Mouse (Mus musculus) forelimb bud, embryonic 11.5 days (tissue): ENCODE measurements around the gene Ajm1.
"Not testable (repeated sequence)": the region's sequence is repeated elsewhere in the genome, so short reads cannot be mapped to it uniquely, and the experiment has no call there.

Experiments
- DNase-seq: peaks from one replicate; pipeline ENCODE4 v3.0.0-alpha.2; 2012; ENCODE audit warnings: low read depth, low spot score

The Ajm1 gene

DNA sequence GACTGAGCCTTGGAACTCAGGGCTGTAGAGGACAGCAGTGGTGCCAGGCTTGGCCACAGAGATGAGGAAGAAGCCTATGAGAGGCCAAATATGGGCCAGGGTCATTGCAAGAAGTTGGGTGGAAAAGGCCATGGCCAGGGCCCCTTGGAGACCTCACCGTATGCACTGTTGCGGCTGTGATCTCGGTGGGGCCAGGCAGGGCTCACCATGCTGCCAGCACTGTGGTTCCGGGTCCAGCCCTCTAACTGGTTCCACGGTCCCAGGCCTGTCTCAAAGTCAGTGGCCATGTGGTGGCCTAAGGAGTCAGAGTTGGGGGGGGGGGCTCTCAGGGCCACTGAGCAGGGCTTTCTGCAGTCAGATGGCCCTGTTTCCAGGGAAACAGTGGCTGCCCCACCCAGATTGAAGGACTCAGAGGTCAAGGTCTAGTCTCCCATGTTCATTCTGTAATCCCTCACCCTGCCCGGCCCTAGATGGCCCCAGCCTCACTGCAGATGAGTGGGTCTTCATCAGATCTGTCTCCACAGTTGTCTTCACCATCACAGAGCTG, 13.0 kb downstream of the Ajm1 start:
- DNase-seq: no peak

DNA sequence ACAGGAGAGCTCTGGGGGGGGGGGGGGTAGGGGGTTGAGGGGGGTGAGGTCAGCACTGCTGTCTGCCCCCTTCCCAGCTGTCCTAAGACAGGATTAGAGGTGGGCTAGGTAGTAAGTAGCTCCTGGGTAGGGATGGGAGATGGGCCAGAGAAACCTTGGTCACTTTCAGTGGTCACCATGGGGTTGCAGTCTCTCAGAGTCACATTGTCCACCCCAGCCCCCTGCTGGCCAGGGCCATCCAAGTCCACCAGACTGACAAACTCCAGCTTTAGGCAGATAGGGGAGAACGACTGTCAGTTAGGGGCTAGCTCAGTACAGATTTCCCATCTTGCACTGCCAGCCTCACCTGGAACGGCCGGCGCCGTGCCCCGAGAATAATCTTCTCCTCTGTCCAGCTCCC, 15.0 kb downstream of the Ajm1 start:
- DNase-seq: no peak

DNA sequence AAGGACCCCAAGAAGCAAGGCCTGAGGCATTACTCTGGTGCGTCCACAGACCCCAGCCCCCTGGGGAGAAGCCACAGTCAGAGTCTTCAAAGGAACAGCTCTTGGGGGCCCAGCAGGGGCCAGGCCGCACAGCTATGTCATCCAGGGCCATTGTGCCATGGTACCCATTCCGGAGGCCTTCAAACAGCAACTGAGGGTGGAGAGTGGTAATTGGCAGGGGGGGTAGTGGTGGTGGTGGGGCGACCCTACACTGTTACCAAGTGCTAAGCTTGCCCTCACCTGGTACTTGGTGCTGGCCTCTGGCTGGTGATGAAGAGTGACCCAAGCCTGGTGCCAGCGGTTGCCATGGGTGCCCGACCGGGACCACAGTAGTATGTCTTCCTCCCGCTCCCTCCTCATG, 15.8 kb downstream of the Ajm1 start:
- no peak for DNase-seq

DNA sequence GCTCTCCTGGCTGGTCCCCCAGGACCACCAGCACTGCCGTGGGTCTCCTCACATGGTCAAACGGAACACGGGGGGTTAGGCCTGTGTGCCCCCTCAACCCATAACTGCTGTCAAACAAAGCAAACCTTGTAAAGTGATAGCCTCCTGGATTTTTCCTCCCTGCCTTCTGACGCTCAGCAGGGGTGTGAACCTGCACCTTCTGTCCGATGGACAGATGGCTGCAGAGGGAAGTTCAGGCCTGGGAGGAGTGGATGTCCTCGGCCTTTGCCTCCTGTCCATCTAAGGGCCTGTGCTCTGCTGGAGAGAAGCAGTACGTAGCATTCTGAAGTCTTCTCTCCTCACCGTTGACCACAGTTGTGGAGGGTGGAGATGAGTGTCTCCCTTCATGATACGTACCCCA, 19.6 kb downstream of the Ajm1 start:
- DNase-seq: no peak

DNA sequence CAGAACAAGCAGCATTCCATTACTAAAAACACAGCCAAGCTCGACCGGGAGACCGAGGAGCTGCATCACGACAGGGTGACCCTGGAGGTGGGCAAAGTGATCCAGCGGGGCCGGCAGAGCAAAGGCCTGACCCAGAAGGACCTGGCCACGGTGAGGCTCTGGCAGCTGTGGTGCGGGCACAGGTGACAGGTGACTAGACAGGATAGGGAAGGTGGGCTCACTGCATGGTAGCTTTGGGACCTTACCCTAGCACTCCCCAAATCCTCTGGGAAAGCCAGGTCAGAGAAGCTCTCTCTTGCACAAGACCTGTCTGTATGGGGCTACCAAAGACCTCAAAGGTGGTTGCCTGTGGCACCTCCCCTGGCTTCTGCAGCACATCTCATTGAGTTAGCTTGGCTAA, 21.0 kb downstream of the Ajm1 start:
- DNase-seq: no peak

DNA sequence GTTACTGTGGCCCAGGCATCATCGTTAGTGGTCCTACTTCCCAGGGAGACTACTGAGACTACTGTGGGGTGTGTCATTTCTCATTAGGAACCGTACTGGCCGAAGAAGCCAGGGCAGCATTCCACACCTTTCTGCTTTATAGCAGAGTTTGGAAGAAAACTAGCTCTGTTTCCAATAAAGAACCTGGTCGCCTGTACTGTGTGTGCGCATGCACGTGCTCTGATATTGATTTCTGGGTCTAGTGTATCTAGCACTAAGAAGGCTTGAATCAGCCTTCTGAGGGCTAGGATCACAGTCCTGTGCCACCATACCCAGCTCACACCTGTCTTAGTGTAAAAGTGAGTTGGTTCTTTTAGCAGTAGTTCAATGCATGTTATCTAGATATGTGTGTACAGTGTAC, 22.8 kb downstream of the Ajm1 start:
- no peak for DNase-seq

DNA sequence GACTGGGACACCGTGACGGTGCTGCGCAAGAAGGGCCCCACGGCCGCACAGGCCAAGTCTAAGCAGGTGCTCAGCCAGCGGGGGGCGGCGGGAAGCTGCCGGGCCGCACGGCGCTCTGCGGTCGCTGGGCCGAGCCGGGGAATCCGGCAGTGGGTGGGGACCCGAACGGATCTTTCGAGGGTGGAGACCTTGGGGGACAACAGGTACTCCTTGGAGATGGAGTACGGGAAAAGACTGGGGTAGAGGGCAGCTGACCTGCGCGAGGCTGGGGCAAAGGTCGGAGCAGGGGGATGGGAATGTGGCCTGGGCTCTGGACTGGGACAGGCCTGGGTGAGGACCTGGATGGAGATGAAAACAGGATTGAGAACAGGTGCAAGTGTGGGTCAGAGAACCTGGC, 23.6 kb downstream of the Ajm1 start:
- DNase-seq: no peak

DNA sequence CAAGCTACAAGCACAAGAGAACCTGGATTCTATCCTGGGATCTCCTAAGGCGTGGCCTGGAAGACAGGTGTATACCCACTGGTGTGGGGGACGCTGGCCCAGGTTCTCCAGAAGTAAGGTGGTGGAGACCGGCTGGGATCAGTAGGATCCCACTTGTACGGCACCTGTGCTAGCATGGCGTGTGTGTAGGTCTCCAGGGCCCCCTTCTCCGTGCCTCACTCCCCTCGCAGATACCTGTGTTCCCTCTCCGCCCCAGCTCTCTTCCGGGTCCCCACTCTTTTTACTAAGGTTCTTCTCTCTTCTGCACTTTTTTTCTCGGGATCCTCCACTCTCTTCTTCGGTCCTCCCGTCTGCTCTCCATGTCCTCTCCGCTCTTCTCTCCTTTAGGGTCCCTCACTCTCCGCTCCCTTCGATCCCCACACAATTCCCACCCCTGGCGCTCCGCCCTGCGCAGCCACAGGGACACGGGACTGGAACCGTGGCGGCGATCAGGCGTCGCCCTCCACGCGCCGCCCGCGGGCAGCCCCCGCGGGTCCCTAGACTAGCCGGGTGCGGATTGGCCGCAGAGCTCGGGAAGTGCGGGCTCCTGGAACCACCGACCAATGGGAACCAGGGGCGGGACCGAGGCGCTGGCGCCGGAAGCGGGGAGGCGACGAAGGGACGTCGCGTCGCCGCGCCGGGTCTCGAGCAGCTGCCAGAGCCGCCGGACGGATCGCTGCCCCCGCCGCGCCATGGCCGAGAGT, 24.2 kb downstream of the Ajm1 start, which contains the start of gene Edf1:
Edf1 (plus strand) TSS at position 627 of the 743 bp plus-strand sequence.
- DNase-seq: peak; percentile 88

DNA sequence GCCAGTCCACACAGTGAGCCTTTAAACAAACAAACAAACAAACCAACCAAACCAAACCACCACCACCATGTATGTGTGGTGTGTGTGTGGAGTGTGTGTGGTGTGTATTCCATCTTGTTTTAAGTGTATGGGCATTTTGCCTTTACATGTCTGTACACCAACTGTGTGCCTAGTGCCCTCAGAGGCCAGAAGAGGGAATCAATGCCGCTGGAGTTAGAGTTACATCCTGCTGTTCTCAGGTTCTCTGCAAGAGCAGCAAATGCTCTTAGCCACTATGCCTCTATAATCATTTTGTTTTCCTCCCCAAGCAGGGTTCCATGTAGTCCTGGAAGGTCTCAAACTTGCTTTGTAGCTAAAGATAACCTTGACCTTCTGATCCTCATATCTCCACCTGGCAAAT, 25.3 kb downstream of the Ajm1 start:
- DNase-seq: no peak

DNA sequence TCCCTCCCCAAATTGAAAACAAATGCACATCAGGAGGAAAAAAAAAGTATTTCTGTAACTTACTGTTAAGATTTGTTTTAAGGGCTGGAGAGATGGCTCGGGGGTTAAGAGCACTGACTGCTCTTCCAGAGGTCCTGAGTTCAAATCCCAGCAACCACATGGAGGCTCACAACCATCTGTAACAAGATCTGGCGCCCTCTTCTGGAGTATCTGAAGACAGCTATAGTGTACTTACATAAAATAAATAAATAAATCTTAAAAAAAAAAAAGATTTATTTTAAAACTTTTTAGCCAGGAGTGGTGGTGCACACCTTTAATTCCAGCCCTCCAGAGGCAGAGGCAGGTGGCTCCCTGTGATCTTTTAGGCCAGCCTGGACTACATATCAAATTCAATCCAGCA, 26.1 kb downstream of the Ajm1 start:
- DNase-seq: not testable (repeated sequence)

DNA sequence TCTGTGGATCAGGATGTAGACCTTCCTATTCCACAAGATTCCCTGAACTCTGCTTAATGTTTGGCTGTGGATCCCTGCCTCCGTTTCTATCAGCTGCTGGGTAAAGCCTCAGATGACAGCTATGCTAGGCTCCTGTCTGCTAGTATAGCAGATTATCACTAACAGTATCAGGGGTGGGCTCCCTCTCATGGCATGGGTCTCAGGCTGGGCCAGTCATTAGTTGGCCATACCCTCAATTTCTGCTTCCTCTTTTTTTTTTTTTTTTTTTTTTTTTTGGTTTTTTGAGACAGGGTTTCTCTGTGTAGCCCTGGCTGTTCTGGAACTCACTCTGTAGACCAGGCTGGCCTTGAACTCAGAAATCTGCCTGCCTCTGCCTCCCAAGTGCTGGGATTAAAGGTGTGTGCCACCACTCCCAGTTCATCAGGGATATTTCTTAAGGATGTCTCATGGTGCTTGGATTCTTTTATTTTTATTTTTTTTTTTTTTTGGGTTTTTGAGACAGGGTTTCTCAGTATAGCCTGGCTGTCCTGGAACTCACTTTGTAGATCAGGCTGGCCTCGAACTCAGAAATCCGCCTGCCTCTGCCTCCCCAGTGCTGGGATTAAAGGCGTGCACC, 28.3 kb downstream of the Ajm1 start:
- DNase-seq: not testable (repeated sequence)

DNA sequence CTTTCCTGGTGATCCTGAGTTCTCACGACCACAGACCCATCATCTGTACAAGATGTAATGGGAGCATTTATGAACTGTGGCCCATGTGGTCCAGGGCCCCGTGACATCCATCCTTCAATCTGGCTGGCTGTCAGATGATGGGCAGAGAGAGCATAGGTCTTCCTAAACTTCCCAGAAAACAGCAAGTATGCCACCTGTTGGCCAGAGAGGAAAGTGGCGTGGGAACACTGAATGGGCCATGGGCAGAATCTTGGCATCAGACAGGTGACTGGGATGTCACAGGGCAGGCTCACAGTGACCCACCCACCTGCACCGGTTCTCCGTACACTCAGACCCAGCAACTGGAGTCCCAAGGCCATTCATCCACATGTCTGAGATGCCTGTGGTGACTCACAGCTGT, 30.4 kb downstream of the Ajm1 start:
- no peak for DNase-seq

DNA sequence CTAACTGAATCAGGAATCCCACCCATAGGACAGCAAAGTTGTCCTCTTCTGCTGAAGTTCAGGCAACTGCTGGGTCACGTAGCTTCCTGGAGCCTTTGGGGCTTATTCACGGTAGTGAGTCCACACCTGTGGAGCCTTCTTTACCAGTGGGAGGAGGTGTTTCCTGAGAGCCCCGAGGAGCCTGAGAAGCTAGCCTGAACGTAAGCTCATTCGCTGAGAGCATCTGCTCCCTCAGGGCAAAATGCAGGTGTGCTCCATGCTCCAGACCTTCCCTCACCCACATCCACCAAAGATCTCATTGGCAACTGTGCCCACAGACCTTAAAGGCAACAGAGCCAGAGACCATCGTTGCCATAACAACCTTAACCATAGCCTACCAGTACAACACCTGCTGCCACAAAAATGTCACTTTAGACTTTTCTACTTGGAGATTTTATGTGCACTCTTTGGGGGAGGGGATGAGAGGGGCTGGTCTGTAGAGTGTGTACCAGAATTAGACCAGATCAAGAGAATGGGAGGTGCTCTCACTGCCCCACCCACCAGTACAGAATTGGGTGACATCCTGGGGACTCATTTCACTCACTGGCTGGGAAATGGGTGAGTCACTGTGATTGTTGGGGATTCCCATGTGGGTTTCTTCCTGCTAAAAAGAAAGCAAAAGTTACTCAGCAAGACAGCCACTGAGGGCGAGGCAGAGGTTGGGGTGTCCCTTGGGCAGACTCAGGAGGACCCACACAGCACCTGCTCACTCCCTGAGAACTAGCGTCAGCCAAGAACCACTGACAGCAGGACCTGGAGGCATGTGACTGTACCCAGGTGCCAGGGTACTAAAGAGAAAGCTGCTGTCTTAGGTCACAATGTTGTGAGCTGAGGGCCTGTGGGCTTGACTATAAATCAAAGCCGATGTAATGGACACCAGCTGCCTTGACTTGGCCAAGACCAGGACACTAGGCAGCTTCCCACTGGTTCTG, 32.3 kb downstream of the Ajm1 start:
- DNase-seq: no peak

DNA sequence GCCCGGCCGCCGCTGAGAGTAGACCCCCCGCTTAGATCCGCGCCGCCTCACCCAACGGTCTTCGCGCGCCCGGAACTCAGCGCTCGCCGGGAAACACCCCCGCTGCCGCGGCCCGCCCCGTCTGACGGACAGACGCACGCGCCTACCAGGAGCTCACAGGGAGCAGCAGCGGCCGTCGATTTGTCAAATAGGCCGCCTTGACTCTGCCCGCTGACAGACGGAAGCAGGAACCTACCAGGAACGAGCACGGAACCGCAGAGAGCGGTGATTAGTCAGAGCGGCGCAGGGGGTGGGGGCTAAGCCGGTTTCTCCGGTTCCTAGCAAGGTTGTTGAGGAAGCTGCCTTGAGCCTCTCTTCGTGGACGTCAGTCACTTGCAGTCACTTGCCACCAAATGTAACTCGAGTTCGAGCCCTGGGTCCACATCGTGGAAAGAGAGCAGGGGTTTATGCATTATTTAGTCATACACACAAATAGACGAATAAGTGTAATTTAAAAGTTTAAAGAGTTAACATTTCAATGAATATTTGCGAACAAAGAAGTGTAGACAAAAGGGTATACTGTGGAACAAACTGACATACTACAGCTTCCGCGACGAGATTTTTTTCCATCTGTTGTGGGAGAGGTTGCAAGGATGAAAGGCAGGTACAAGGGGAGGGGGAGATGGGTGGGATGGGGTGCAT, 34.6 kb downstream of the Ajm1 start, which contains the start of gene Traf2:
Traf2 (minus strand) TSS at position 130 of the 681 bp plus-strand sequence.
- peak; percentile 99 for DNase-seq

DNA sequence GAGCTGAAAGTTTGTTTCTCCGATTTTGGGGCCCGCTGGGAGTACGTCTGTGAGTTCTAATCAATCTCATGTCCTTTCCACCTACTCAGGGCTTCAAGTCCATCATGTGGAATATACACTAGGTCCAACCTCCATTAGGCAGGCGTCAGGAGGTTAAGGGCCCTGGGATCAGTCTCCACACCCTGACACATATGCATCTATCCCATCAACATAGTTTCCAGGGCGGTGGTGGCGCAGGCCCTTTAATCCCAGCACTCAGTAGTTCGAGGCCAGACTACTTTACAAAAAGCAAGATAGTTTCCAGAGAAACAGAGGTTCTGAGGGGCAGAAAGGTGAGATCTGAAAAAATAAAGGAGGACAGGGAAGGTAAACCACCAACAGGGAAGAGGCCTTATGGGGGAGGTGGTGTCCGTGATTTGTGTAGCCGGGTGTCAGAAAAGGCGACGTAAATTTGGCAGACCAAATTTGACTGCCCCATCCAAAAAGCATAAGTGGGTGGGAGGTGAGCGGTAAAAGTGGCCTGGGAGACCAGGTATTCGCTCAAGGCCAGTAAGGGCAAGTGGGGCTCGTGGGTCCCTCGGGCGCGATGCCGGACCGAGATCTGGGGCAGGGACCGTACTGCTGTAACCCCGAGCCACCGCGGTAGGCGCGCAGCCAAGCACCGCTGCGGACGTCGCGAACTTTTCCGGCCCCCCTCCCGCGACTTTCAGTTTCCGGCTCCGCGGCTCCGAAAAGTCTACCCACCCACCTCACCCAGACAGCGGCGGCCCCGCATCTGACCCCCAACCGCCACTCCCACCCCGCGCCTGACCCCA, 35.4 kb downstream of the Ajm1 start:
- no peak for DNase-seq

DNA sequence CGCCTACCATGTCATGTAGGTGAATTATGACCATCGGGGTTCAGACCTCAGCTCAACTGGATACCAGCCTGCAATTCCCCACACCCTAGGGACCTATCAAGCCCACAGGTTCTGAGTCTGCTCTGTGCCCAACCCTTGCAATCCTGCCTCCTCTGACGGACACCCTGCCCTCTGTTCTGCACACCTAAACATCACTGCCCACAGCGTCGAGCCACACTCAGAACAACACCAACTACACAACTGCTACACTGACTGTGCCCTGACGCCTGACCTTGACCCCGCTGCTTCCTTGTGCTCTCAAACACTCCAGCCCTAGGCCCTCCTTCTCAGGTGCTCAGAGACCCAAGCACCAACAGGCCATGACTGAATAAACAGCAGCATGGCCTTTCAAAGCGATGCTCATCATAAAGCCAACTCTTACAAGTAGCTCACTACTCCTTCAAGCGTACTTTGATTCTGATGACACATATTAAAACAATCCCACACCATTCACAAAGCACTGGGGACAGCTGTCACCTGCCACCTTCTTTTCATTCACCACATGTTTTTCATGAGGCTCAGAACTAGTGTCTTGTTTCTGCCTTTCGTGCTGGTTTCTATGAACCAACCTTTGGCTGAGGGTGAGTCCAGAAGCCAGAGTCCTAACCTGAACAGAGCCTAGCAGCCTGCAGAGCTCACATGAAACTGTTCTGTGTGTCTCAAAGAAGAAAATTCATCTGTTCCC, 39.8 kb downstream of the Ajm1 start:
- DNase-seq: no peak

DNA sequence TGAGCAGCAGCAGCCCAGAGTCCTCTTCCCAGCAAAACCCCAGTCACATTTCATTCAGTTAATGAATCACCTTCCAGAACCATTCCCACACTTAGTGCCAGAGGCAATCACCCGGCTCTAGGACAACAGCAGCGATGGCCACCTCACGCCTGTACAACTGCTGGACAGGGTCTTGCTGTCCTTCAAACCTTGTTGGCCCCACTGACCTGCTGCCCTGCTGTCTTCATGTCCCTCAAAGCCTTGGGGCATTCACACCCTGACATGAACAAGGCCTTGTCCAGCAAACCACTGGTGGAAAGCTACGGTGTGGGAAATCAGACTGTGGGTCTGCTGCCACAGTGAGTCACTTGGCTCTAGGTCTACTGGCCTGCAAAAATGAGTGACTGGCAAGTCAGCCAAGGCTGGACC, 41.0 kb downstream of the Ajm1 start:
- DNase-seq: no peak

DNA sequence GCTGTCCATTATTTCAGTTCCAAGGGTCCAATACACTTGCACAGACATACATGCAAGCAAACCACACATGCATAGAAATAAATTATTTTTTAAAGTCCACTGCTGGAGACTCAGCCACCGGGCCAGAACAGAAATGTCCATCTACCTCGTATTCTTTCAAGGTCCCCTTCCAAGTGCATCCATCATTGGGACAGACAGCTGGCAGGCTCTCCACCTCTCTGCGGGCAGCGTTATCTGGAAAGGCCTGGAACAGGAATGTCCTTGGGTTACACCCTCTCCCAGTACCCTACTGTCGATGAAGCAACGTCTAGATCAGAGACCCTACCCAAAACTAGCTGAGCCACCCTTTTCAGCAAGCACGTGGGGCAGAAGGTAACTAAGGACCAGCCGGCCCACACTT, 45.0 kb downstream of the Ajm1 start:
- DNase-seq: no peak

DNA sequence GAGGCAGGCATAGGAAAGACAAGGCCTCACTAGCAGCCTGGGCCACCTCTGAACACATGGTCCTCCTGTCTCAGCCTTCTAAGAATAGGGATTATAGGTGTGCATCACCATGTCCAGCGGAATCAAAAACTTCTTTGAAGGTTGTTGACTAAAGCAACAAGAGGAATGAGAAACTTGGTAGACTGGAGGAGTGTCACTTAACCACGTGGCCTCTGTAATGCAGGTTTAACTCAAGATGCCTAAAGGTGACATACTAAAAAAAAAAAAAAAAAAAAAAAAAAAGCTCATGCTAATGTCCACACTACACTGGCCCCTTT, 46.7 kb downstream of the Ajm1 start:
- DNase-seq: no peak
